Mouse (Mus musculus) cortical plate, adult 2 months (tissue): ENCODE measurements around the gene Hoxa13. TPM values are rescaled to one million over a fixed set of nuclear protein-coding genes. Genes with fewer than 3 reads are reported as not detected.

Experiments used
- H3K27ac ChIP-seq: fragments of 200-500 bp; 2 replicates; pipeline ENCODE4 v1.5.1; 2012; ENCODE audit warnings: low read length, control low read depth, inconsistent platforms; ENCODE audit not compliant: insufficient read depth
- H3K4me1 ChIP-seq: fragments of 200-500 bp; 2 replicates; pipeline ENCODE4 v1.6.1; 2011; ENCODE audit warnings: low read length; ENCODE audit not compliant: control insufficient read depth, insufficient read depth
- H3K4me3 ChIP-seq: fragments of 200-500 bp; 2 replicates; pipeline ENCODE4 v1.5.1; 2011; ENCODE audit warnings: mild to moderate bottlenecking, low read length, control low read depth; ENCODE audit not compliant: insufficient read depth
- CTCF ChIP-seq: fragments of 200-500 bp; IDR thresholded peaks from 2 replicates; pipeline ENCODE4 v1.5.1; 2011; ENCODE audit warnings: mild to moderate bottlenecking, control low read depth, low read length; ENCODE audit not compliant: insufficient read depth; ENCODE audit errors: extremely low read depth
- POLR2A ChIP-seq: fragments of 200-500 bp; IDR thresholded peaks from 2 replicates; pipeline ENCODE4 v1.6.1; 2011; ENCODE audit warnings: mild to moderate bottlenecking, low read length, control low read depth; ENCODE audit not compliant: insufficient read depth; ENCODE audit errors: extremely low read depth
- polyA plus RNA-seq: library from polyadenylated mRNA; depleted of rRNA; stranded (reverse); fragments of >200 nt; gene quantifications from 2 replicates; pipeline ENCODE4 v1.2.3, GENCODE M21; 2012

The Hoxa13 gene
- polyA plus RNA-seq, 1 experiment, result not detected

DNA sequence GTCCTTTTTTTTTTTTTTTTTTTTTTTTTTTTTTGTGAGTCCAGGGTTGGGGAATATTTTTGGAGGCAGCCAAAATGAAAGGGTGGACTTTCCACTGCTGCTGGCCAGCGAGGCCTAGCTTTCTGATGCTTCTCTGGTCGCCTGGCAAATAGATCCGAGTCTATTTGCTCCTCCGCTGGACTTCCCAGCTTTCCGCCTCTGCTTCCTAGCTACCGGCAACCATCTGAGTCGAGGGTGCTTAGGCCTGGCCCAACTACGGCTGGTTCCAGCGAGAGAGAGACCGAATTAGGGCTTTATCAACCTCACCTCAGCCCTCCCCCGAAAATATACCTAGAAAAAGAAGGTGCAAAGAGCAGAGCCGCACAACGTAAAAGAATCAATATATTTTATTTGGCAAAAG, 38.0 kb downstream of the Hoxa13 start:
- TF ChIP-seq CTCF (no peak), POLR2A (no peak)
- Histone ChIP-seq H3K27ac (no peak overlapping the region), H3K4me3 (no peak overlapping the region), H3K4me1 (no peaks in the 10 kb centered on the region)

DNA sequence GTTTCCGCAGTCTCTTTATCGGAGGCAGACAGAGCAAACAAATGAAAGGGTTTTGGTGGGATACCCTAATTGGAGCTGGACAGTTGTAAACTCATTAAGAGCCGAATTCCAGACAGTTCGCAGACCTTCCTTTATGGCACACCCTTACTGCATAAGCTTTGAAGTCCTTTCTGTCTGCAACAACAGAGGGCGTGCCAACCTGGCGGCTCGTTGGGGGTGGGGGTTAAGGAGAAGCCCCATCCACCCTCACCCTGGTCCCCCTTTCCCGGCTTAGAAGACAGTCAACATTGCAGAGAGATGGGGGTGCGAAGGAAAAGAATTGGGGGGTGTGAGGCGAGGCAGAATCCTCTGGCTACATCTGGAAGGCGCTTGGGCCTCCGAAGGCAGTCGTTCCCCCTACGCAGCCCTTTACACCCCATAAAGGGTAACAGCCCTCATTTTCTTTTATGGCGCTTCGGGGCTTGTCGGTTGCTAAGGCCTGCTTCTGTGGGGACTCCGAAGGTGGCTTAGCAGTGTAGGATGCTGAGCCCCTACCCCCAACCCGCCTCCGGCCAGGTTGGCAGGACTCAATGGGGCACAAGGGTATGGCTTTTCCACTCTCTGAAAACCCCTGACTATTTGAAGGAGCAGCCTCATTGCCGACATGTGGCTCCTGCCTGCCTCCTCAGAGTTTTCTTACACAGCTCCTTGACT, 38.5 kb downstream of the Hoxa13 start:
- no peak overlapping the region; the same call in 1 of the 2 replicates for H3K4me3 ChIP-seq
- TF ChIP-seq CTCF, result no peak
- TF ChIP-seq POLR2A, result no peak
- no peak overlapping the region for H3K27ac ChIP-seq
- H3K4me1 ChIP-seq, result no peaks in the 10 kb centered on the region

DNA sequence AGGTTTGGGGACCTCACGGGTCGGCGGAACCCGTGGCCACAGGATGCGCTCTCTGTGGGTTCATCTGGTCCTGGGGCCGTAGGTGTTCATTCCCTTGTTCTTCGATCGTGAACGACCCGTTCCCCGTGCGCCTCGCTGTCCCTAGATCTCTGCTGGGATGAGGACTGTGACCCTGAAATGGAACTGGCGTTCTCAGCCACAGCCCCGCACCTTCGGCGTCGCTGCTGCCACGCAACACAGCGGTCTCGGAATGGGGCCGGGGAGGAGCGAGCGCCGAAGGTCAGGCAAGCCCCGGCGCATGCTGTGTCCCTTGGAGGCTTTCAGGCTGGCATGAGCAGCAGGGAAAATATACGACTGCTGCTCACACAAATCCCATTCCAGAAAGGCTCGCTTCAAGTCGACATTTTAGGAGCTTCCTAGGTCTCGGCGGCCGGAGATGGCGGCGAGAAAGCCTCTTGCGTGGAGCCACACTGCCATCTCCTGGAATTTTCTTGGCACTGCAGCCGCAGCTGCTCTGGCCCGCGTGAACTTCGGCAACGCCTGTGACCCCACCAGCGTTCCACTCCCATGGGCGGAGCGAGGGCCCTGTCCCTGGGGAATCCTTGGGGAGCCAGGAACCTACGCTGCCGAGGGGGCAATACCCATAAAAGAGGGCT, 39.2 kb downstream of the Hoxa13 start, which contains the start of gene Hoxa7:
Gene Hoxa7 (minus strand): TSS at position 518 of the 656 bp plus-strand sequence.
- Histone ChIP-seq H3K27ac (no peak within 1 kb of the TSS), H3K4me1 (no peaks in the 10 kb centered on the region), H3K4me3 (peak within 1 kb of the TSS; percentile 39)
- TF ChIP-seq CTCF (peak; percentile 77), POLR2A (no peak)

DNA sequence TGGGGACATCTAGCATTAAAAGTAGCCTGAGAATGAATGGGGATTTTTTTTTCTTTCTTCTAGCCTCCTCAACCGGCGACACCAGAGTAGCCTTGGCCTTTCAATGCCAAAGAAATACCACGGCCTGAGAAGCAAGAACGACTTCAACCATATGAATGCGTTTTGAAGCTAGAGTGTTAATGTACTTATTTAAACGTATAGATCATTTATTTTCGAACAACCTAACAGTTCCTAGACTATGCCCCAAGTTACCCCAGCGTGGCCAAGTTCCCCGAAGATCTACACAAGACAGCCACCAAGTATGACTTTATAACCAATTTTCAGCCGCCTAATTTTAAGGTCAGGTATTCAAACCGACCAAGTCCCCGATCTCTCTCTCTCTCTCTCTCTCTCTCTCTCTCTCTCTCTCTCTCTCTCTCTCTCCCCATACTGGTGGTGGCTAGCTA, 39.8 kb downstream of the Hoxa13 start:
- Histone ChIP-seq H3K27ac (no peak overlapping the region), H3K4me1 (no peaks in the 10 kb centered on the region), H3K4me3 (peak overlapping the region; percentile 39; the same call in 1 of the 2 replicates)
- TF ChIP-seq CTCF, result no peak
- TF ChIP-seq POLR2A, result no peak

DNA sequence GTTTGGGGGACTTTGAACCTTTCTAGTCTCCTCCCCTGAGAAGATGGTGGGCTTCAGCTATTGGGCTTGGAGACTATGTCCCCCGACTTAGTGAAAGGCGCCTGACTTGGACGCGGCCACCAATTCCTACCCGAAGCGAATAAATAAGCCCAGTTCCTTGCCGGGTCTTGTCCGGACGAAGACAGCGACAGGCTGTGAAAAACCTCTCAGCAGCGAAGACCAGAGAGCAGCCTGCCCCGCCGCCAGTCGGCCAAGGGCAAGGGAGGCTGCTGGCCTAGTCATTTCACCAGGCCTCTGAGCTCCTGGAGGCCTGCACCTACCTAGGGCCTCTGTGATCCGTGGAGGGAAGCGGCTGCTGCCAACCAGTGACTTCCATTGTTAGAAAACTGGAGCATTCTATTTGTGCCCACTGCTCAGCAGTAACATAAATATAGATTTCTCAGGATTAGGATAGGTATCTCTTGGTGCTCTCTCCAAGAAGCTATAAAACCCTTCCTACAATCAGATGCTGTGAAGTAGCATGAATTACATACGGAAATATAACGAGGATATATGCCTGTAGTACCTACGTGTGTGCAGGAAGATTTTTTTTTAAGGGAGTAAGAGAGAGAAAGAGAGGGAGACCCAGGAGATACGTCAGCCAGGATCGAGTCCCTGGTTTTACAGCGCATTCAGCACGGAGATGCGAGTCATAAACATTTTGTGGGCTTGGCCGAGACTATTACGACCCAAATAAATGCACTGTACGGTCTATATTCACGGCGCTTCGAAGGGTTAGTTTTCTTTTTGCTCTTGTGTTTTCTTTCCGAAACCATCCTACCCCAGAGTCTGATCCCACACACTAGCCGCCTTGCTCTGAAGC, 40.4 kb downstream of the Hoxa13 start:
- Histone ChIP-seq H3K4me3 (no peak overlapping the region), H3K27ac (no peak overlapping the region), H3K4me1 (no peaks in the 10 kb centered on the region)
- no peak for TF ChIP-seq POLR2A
- TF ChIP-seq CTCF, result no peak

DNA sequence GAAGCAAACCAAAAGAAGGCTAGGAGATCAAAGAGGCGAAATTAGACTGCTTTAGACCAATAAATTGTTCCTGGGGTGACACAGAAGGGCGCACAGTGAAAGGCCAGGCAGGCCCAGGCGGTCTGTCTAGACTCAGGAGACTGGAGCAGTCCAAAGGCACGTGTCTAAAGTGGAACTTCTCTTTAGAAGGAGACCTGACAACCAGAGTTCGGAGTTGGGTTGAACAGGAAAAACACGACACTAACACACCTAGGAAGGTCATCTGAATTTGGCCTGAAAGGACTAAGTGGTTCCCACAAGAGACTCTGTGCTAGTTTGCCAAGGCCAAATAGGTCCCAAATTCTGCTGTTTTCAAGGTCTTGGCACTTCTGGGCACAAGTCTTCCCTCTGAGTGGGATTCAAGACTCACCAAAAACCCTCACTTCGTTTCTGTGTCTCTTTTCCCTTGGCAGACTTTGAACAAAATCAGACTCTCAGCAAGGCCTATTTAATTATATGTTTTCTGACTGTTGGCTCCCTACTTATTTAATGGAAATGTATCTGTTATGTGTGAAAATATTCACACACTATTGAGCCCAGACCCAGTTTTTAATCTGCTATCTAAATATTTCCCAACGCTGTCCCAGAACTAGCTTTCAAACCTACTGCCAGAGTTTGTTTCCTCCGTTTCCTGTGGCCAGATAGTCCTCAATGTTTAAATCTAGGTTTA, 41.3 kb downstream of the Hoxa13 start:
- H3K4me3 ChIP-seq, result no peak overlapping the region
- H3K27ac ChIP-seq, result no peak overlapping the region
- H3K4me1 ChIP-seq, result no peaks in the 10 kb centered on the region
- TF ChIP-seq CTCF (no peak), POLR2A (no peak)

DNA sequence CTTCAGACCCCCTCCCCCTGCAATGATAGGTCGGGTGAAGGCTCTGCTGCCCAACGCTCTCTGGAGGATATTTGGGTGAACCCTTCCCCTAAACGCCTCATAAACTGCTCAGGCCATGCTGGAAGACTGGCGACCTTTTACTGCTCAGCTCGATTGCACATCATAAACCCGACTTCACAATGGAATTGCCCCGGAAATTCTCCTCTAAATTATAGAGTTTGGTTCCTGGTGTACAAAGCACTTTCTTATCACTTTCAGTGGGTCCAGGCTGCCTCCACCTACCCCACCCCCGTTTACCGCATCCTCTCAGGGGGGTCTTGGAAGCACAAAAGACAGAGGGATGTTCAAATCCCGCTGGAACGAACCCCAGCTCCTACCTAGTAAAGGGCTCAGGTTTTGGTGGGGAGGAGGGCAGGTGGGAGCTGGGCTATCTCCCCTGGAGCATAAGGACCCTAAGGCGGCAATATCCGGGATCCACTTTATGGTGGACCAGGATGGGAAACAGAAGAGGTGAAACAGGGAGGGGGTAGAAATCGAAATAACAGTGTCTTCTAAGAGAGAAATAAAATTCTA, 42.0 kb downstream of the Hoxa13 start:
- no peak for TF ChIP-seq POLR2A
- TF ChIP-seq CTCF, result no peak

DNA sequence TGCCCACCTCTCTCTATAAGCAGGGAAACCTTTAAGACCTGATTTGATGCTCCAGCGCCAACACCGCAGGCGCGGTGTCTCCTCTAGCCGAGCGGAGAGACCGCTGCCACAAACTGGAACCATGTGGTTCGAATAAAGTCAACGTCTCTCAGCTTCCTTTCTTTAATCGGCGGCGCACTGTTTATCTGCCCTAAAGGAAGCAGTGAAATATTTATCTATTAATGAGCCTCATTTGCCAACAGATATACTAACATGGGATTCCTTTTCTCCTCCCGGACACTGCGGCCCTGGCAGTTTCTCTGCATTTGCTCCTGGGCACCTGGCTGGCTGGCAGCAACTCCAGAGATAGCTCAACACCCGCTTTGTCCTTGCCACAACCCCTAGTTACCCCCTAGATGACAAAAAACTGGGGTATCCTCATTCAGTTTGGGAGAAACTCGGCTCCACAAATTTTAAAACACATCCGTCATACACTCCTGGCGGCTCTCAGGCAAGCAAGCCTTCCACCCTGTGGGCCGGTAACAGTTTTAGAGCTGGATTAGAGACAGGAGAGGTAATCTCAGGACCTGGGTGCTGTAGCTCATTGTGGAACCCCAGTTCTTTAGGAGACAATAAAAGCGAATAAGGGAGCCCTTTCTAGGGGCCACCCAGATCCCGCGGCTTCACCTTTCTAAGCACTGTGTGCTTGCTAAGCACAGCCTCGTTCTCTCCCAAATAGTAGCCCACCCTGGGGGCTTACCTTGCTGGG, 42.6 kb downstream of the Hoxa13 start:
- Histone ChIP-seq H3K4me1 (no peaks in the 10 kb centered on the region), H3K27ac (no peak overlapping the region), H3K4me3 (no peak overlapping the region)
- no peak for TF ChIP-seq POLR2A
- TF ChIP-seq CTCF, result no peak

More for the DNA sequence above, 42.0 kb downstream of the Hoxa13 start:
- Histone ChIP-seq H3K4me3 (no peak overlapping the region), H3K27ac (no peak overlapping the region), H3K4me1 (no peaks in the 10 kb centered on the region)

DNA sequence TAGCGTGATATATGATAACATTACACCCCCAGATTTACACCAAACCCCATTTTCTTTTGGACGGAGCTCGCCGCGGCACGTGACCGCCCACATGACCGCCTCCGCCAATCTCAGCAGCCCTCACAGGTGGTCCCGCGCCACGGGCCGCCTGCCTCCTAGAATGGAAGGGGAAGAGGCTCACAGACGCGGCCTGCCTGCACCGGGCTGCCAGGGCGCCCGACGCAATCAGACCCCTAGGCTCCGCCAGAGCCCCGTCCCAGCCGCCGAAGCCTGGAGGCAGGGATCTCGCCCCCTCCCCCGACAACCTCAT, 43.3 kb downstream of the Hoxa13 start:
- TF ChIP-seq CTCF (no peak), POLR2A (no peak)
- Histone ChIP-seq H3K27ac (no peak overlapping the region), H3K4me3 (no peak overlapping the region), H3K4me1 (no peaks in the 10 kb centered on the region)
